Mouse (Mus musculus) heart, embryonic 13.5 days (tissue): ENCODE results near the gene Tsacc. TPM values are rescaled to one million over a fixed set of nuclear protein-coding genes. Genes with fewer than 3 reads are reported as not detected.
"Not testable (repeated sequence)": the region's sequence is repeated elsewhere in the genome, so short reads cannot be mapped to it uniquely, and the experiment has no call there.

ENCODE experiments used
- ATAC-seq: fragments of 200-750 bp; cut with Nextera tagmentation; 2 replicates; pipeline ENCODE4 v1.8.0; 2017; ENCODE audit warnings: moderate TSS enrichment; ENCODE audit not compliant: insufficient number of reproducible peaks, low FRiP score, low TSS enrichment; ENCODE audit errors: extremely low read depth
- H3K27ac ChIP-seq: fragments of 300-500 bp; sonication (generic); replicated peaks from 2 replicates; pipeline ENCODE4 v1.5.1; 2015; ENCODE audit warnings: moderate library complexity, mild to moderate bottlenecking, inconsistent platforms
- H3K27me3 ChIP-seq: fragments of 300-500 bp; sonication (generic); replicated peaks from 2 replicates; pipeline ENCODE4 v1.6.1; 2015; ENCODE audit warnings: mild to moderate bottlenecking, inconsistent platforms
- H3K36me3 ChIP-seq: fragments of 300-500 bp; sonication (generic); 2 replicates; pipeline ENCODE4 v1.6.1; 2015; ENCODE audit warnings: mild to moderate bottlenecking, inconsistent platforms
- H3K4me1 ChIP-seq: fragments of 300-500 bp; sonication (generic); 2 replicates; pipeline ENCODE4 v1.6.1; 2015; ENCODE audit warnings: inconsistent platforms
- H3K4me2 ChIP-seq: fragments of 300-500 bp; sonication (generic); 2 replicates; pipeline ENCODE4 v1.6.1; 2015; ENCODE audit warnings: inconsistent platforms, mild to moderate bottlenecking, moderate library complexity
- H3K4me3 ChIP-seq: fragments of 300-500 bp; sonication (generic); 2 replicates; pipeline ENCODE4 v1.5.1; 2015; ENCODE audit warnings: moderate library complexity, mild to moderate bottlenecking, inconsistent platforms
- H3K9ac ChIP-seq: fragments of 300-500 bp; sonication (generic); 2 replicates; pipeline ENCODE4 v1.6.1; 2015; ENCODE audit warnings: inconsistent platforms, mild to moderate bottlenecking, moderate library complexity
- H3K9me3 ChIP-seq: fragments of 300-500 bp; sonication (generic); 2 replicates; pipeline ENCODE4 v1.6.1; 2016; ENCODE audit warnings: inconsistent platforms
- WGBS: fragments of 180-500 bp; shearing (Covaris S2); methylation state at CpG from one replicate; pipeline ENCODE4 v1.1.7; 2015; ENCODE audit warnings: mixed read lengths; 5-methylcytosine and 5-hydroxymethylcytosine counted together
- polyA plus RNA-seq: library from polyadenylated mRNA; unstranded; fragments of >200 nt; fragmentation: Nextera tagmentation; extraction: Ambion mirVana; gene quantifications from 2 replicates; pipeline ENCODE4 v1.2.1, GENCODE M21; 2015

The Tsacc gene
- polyA plus RNA-seq, 1 experiment from 2014 or later, result 13.7 TPM

DNA sequence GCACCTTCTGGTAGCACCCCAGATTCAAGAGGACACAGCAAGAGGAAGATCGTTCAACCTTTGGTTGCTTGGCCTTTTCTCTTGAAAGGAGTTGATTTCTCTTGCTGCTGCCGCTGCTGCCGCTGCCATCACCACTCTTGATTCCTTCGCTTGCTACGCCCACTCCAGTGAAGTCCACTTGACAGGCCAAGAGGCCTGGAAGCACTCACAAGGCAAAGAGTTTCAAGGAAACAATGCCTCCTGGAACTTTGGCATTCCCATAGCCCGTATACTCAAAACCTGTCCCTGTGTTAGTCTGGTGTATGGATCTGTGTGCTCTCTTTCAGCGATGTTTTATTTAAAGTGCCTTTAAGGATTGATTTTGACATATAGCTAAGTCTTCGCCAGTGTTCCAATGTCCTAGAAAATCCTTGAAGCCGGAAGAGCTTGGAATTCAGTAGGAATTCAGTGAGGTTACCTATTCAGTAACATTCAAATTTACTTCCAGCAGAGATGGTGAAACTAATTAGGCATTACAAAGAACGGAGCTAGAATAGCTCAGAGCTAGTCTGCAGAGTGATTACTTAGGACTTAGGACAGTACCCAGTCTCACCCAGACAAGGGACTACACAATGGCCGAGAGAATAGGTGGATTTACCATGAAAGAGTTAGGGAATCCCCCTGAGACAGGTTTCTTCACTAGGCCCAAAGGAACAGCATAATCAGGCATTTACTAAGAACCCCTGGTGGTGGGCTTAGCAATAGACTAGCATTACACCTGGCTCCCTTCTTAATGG is 15.5 kb downstream of the Tsacc start:
- H3K4me2 ChIP-seq, H3K9me3 ChIP-seq, H3K36me3 ChIP-seq, H3K27me3 ChIP-seq, ATAC-seq, H3K9ac ChIP-seq, H3K4me1 ChIP-seq, H3K27ac ChIP-seq, H3K4me3 ChIP-seq: not testable (repeated sequence)
- WGBS, result 61% methylated on average over 11 of the region's 11 CpGs

DNA sequence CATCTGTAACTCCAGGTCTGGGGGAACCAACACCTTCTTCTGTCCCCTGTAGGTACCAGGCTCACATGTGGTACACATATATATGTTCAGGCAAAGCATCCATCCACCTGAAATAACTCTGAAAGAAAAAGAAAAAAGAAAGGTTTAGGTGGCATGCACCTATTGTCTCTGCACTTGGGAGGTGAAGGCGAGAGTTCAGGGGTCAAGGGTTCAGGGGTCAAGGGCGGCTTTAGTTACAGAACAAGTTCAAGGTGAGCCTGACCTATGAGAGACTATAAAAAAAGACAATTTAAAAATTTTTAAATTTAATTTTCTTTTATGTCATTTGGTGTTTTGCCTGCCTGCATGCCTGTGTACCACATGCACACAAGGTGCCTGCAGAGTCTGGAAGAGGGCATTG is 16.8 kb downstream of the Tsacc start:
- Histone ChIP-seq H3K36me3 (no peaks in the 10 kb centered on the region), H3K4me2 (no peak overlapping the region), H3K9me3 (no peaks in the 10 kb centered on the region), H3K27ac (no peak overlapping the region), H3K27me3 (no peaks in the 10 kb centered on the region), H3K4me1 (no peaks in the 10 kb centered on the region), H3K4me3 (no peak overlapping the region), H3K9ac (no peak overlapping the region)
- WGBS, result 81% methylated on average over 2 of the region's 2 CpGs
- ATAC-seq, result no peak

DNA sequence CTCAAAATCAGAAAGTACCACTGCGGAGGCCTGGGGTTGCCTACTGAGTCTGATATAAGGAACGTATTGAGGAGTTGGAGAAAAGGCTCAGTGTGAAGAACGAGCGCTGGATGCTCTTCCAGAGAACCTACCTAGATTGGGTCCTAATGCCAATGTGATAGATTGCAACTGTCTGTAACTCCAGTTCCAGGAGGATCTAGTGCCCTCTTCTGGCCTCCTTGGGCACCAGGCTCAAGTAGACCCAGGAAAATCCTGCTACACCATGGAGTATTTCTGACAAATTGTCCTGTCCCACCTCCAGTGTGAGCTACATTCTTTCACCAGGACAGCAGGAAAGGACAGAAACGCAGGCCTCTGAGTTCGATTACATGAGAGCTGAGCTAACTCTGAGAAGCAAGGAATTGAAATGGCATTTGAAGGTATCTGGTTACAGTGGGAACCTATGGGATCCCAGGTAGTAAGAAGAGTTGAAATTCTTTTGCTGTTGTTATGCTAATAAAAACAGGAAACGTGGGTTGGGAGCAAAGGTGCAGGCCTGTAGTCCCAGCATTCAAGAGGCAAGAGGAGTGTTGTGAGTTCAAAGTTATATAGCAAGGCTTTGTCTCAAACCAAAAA is 20.2 kb downstream of the Tsacc start:
- Histone ChIP-seq H3K9me3 (no peaks in the 10 kb centered on the region), H3K4me3 (no peak overlapping the region), H3K27ac (no peak overlapping the region), H3K36me3 (no peaks in the 10 kb centered on the region), H3K9ac (no peak overlapping the region), H3K4me2 (no peak overlapping the region), H3K27me3 (no peaks in the 10 kb centered on the region), H3K4me1 (no peaks in the 10 kb centered on the region)
- WGBS, result 38% methylated on average over 7 of the region's 7 CpGs
- ATAC-seq, result no peak

DNA sequence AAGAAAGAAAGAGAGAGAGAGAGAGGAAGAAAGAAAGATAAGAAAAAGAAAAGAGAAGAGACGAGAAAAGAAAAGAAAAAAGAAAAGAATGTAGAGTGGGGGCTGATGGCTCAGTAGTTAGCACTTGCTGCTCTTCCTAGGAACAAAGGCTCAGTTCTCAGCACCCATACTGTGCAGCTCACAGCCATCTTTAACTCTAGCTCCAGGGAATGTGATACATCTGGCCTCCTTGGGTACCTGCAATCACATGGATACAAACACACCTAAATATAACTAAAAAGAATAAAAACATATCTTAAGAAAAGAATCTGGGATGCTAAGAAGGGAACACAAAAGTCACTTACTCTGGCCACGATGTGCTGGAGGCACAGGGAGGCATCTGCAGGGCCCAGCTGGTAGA is 20.7 kb downstream of the Tsacc start:
- Histone ChIP-seq H3K4me1 (no peaks in the 10 kb centered on the region), H3K27ac (no peak overlapping the region), H3K36me3 (no peaks in the 10 kb centered on the region), H3K9ac (no peak overlapping the region), H3K4me3 (no peak overlapping the region), H3K4me2 (no peak overlapping the region), H3K27me3 (no peaks in the 10 kb centered on the region), H3K9me3 (no peaks in the 10 kb centered on the region)
- 62% methylated on average over 2 of the region's 2 CpGs for WGBS
- ATAC-seq, result no peak

DNA sequence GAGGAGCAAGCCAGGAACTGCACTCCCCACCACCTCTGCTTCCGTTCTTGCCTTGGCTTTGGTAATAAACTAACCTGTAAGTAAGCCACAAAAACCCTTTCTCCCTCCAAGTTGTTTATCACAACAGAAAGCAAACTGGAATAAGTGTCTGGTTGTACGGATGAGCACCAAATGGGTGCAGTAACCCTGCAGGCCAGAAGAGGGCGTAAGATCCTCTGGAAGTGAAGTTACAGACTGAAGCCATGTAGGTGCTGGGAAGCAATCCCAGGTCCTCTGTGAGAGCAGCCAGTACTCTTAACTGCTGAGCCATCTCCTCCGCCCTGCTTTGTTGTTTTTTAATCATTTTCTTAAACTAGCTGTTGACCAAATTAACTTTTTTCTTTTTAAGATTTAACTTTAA is 22.8 kb downstream of the Tsacc start:
- H3K4me3 ChIP-seq, result no peak overlapping the region
- H3K36me3 ChIP-seq, result no peaks in the 10 kb centered on the region
- no peak overlapping the region for H3K9ac ChIP-seq
- H3K27ac ChIP-seq, result no peak overlapping the region
- H3K4me1 ChIP-seq, result no peaks in the 10 kb centered on the region
- no peak for ATAC-seq
- no peak overlapping the region for H3K4me2 ChIP-seq
- 88% methylated on average over 4 of the region's 4 CpGs for WGBS
- H3K9me3 ChIP-seq, result no peaks in the 10 kb centered on the region
- no peaks in the 10 kb centered on the region for H3K27me3 ChIP-seq

DNA sequence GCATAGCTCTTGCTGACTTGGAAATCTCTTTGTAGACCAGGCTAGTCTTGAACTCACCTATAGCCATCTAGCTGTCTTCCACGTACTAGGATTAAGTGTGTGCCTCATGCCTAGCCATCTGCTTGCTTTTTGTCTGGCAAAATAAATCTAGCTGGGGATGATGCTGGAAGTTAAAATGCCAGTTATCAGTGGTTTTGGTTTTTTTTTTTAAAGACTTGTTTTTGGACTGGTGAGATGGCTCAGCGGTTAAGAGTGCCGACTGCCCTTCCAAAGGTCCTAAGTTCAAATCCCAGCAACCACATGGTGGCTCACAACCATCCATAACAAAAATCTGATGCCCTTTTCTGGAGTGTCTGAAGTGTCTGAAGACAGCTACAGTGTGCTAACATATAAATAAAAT is 24.9 kb downstream of the Tsacc start:
- Histone ChIP-seq H3K9me3 (no peaks in the 10 kb centered on the region), H3K4me3 (no peak overlapping the region), H3K4me2 (no peak overlapping the region), H3K27ac (no peak overlapping the region), H3K4me1 (no peaks in the 10 kb centered on the region), H3K27me3 (no peaks in the 10 kb centered on the region), H3K9ac (no peak overlapping the region), H3K36me3 (no peaks in the 10 kb centered on the region)
- 81% methylated on average over 3 of the region's 3 CpGs for WGBS
- no peak for ATAC-seq

DNA sequence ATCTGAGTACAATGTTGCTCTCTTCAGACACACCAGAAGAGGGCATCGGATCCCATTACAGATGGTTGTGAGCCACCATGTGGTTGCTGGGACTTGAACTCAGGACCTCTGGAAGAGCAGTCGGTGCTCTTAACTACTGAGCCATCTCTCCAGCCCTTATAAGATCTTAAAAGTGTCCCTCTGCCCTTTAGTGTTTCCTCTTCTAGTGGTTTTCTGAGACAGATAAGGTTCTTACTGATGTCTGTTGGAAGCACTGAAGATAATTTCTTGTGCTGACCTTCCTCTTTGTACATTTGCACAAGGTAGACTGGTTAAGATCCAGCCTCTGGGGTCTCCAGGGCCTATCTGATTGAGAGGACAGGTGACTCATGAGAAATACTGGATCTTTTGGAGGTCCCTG is 25.5 kb downstream of the Tsacc start:
- not testable (repeated sequence) for H3K36me3 ChIP-seq, ATAC-seq, H3K4me1 ChIP-seq, H3K4me2 ChIP-seq, H3K27me3 ChIP-seq, H3K27ac ChIP-seq, H3K9me3 ChIP-seq, H3K4me3 ChIP-seq, H3K9ac ChIP-seq
- 75% methylated on average over 2 of the region's 2 CpGs for WGBS

DNA sequence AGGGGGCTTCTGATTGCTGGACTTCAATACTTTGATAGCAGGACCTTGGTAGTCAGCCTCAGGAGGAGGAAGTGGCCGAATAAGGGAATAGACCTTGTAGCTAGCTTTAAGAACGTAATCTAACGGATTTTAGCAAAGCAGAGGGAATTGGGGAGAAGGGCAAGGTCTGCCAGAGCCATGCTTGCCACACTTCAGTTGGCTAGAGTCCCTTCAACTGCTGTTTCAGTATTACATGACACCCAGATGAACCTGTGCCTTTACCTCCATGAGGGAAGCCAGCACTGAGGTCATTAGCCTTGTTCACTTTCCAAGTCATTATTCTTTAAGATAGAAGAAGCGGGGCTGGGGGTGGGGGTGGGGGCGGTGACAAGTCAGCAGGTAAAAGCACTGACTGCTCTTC is 27.8 kb downstream of the Tsacc start:
- WGBS, result 79% methylated on average over 5 of the region's 5 CpGs
- no peaks in the 10 kb centered on the region for H3K4me1 ChIP-seq
- no peak overlapping the region for H3K9ac ChIP-seq
- H3K4me2 ChIP-seq, result no peak overlapping the region
- no peak for ATAC-seq
- no peaks in the 10 kb centered on the region for H3K9me3 ChIP-seq
- no peak overlapping the region for H3K4me3 ChIP-seq
- H3K27me3 ChIP-seq, result no peaks in the 10 kb centered on the region
- H3K27ac ChIP-seq, result no peak overlapping the region
- no peaks in the 10 kb centered on the region for H3K36me3 ChIP-seq

DNA sequence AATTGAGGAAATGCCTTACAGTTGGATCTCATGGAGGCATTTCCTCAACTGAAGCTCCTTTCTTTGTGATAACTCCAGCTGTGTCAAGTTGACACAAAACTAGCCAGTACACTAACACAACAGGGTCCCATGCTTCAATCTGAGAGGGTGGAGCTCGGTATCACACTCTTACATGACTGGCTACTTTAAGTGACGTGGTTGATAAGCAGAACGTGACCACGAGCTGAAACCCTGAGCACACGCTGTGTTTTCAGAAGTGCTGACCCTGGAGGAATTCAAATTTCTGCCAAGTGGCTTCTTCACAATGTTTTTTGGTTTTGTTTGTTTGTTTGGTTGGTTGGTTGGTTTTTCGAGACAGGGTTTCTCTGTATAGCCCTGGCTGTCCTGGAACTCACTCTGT is 28.8 kb downstream of the Tsacc start:
- not testable (repeated sequence) for H3K27ac ChIP-seq, H3K36me3 ChIP-seq, ATAC-seq, H3K9me3 ChIP-seq, H3K4me3 ChIP-seq, H3K9ac ChIP-seq, H3K4me2 ChIP-seq, H3K4me1 ChIP-seq, H3K27me3 ChIP-seq
- WGBS, result 48% methylated on average over 6 of the region's 6 CpGs

DNA sequence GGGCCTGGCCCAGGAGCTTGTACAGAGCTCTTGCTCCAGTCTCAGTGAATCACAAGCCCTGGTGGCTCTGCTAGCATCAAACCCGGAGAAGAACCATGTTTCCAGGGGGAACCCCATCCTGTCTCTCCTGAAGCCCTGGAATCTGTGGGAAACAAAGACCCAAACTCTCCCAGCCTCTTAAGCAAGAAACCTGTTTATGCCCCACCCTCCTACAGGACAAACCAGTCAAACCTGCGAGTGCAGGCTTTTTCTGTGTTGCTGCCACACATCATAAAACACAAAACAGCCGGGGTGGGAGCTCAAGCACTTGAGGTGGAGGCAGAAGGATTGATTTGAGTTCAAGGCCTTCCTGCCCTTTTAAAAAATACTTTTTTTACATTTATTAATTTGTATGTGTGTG is 34.5 kb downstream of the Tsacc start:
- Histone ChIP-seq H3K9ac (no peak overlapping the region), H3K27ac (no peak overlapping the region), H3K4me1 (no peaks in the 10 kb centered on the region), H3K9me3 (no peaks in the 10 kb centered on the region), H3K4me3 (no peak overlapping the region), H3K4me2 (no peak overlapping the region), H3K36me3 (no peaks in the 10 kb centered on the region), H3K27me3 (peaks cover 17% of the 10 kb centered on the region)
- no peak for ATAC-seq
- 59% methylated on average over 3 of the region's 3 CpGs for WGBS

DNA sequence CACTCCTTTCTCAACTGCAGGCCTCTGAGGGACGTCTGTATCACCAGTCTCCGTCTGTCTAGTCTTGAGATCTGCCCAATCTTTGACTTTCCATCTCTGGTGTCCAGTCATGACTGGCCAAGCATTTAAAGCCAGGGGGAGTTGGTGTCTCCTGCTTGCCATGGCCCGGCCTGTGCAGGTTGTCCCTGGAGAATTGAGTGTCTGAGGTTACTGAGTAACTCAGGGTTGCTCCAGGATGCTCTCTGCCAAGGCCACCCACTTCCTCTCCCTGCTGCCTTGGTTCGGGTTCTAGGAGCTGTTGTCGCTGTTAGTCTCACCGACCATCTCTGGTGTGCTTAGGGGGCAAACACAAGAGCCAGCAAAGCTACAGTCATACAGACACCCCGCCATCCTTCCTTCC is 40.4 kb downstream of the Tsacc start:
- no peaks in the 10 kb centered on the region for H3K36me3 ChIP-seq
- no peak for ATAC-seq
- H3K27me3 ChIP-seq, result peaks cover 69% of the 10 kb centered on the region
- H3K27ac ChIP-seq, result no peak overlapping the region
- H3K4me3 ChIP-seq, result no peak overlapping the region
- H3K4me2 ChIP-seq, result no peak overlapping the region
- no peaks in the 10 kb centered on the region for H3K9me3 ChIP-seq
- peaks cover 9% of the 10 kb centered on the region for H3K4me1 ChIP-seq
- 51% methylated on average over 7 of the region's 7 CpGs for WGBS
- no peak overlapping the region for H3K9ac ChIP-seq

DNA sequence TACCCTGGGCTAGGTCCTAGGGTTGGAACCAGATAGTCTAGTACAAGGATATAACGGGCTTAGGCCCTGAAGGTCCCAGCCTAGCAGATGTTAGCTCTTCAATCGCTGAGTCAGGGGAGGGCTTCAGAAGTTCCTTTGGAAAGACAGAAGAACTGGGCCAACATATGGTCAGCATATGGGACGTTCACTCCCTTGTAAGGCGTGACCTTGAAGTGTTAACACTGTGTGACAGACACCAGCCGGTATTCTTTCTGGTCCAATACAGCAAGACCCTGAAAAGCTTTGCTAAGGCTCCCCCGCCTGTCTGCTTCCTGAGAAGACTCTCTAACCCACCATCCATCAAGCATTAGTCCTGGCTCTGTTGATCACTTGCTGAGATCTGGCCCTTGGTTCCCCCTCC is 40.8 kb downstream of the Tsacc start:
- Histone ChIP-seq H3K27me3 (peaks cover 73% of the 10 kb centered on the region), H3K4me3 (no peak overlapping the region), H3K9ac (no peak overlapping the region), H3K27ac (no peak overlapping the region), H3K9me3 (no peaks in the 10 kb centered on the region), H3K4me2 (no peak overlapping the region), H3K36me3 (no peaks in the 10 kb centered on the region), H3K4me1 (peaks cover 9% of the 10 kb centered on the region)
- WGBS, result 46% methylated on average over 6 of the region's 6 CpGs
- ATAC-seq, result no peak
